ENCODE assay signal across 1 mouse cellular context in the genomic region with DNA sequence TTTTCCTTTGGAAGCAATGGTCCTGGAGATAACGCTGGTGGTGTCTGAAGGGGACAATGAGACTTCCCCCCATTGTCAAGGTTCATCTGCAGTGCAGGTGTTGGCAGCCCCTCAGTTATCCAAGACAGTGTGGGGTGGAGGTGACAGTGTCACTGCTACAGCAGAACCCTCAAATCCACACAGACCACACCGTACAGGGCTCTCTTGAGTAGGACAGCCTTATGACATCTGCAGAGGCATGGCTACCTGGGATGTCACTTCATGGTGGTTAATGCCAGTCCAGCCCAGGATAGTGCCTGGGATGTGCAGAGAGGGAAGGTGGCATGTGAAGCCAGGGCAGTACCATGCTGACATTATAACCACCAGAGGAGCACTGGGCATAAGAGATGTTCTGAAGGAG. TPM values are rescaled to one million over a fixed set of nuclear protein-coding genes. Genes with fewer than 3 reads are reported as not detected.
"Had no signal": no experiment of that assay in that cellular context is flagged by ENCODE, and none has a peak within 500 bp of the region (broad histone marks: within the 10 kb centered on the region; RNA-seq: fewer than 3 reads in every experiment).

No protein-coding gene starts in this region.

RNA-seq across cellular contexts. Expression of gene Rnf144a, which starts 13.7 kb away (rescaled TPM):
- polyA plus RNA-seq: erythroblast, embryonic 14.5 days had no signal
